Mouse (Mus musculus): ENCODE results near the gene Auts2. TPM values are rescaled to one million over a fixed set of nuclear protein-coding genes. Genes with fewer than 3 reads are reported as not detected.

The Auts2 gene
- polyA plus RNA-seq, 1 experiment from 2014 or later: 7.5 TPM

GRCm38 (mm10) chr5:131838064-131838463 lies 705.1 kb downstream of the Auts2 start:
- Histone ChIP-seq H3K9ac (ENCODE audit: low read depth, low read length) (no peak overlapping the region), H3K36me3 (ENCODE audit: insufficient read depth, low read length) (no peaks in the 10 kb centered on the region), H3K4me2 (ENCODE audit: low read length) (no peak overlapping the region), H3K27me3 (ENCODE audit: insufficient read depth, low read length) (no peaks in the 10 kb centered on the region), H3K9me3 (replicated peaks; ENCODE audit: low read length) (no peaks in the 10 kb centered on the region), H3K4me3 (replicated peaks; ENCODE audit: low read depth, low read length) (no peak overlapping the region), H3K4me1 (replicated peaks; ENCODE audit: insufficient read depth, low read length) (no peaks in the 10 kb centered on the region), H3K27ac (no peak overlapping the region)
- no peak for DNase-seq (ENCODE audit: low spot score)
- no peak for TF ChIP-seq CTCF (IDR thresholded peaks at IDR 0.05; ENCODE audit: low read depth)
- 66% methylated on average over 6 of the region's 6 CpGs for WGBS
- no peak for ATAC-seq (replicated peaks; ENCODE audit: low FRiP score, low read depth)

GRCm38 (mm10) chr5:131836014-131836735 lies 707.0 kb downstream of the Auts2 start:
- Histone ChIP-seq H3K9me3 (replicated peaks; ENCODE audit: low read length) (no peaks in the 10 kb centered on the region), H3K27me3 (ENCODE audit: insufficient read depth, low read length) (no peaks in the 10 kb centered on the region), H3K4me3 (replicated peaks; ENCODE audit: low read depth, low read length) (no peak overlapping the region), H3K36me3 (ENCODE audit: insufficient read depth, low read length) (no peaks in the 10 kb centered on the region), H3K27ac (no peak overlapping the region), H3K9ac (ENCODE audit: low read depth, low read length) (no peak overlapping the region), H3K4me1 (replicated peaks; ENCODE audit: insufficient read depth, low read length) (no peaks in the 10 kb centered on the region), H3K4me2 (ENCODE audit: low read length) (no peak overlapping the region)
- WGBS: 54% methylated on average over 6 of the region's 6 CpGs
- ATAC-seq (replicated peaks; ENCODE audit: low FRiP score, low read depth) (no peak), DNase-seq (ENCODE audit: low spot score) (no peak)
- TF ChIP-seq CTCF (IDR thresholded peaks at IDR 0.05; ENCODE audit: low read depth): no peak

- no peak for TF ChIP-seq CTCF (IDR thresholded peaks at IDR 0.05; ENCODE audit: low read depth)
- 0 out of 2 replicates have a peak, but pooled peaks cover 4% of the 10 kb centered on the region for H3K4me1 ChIP-seq (replicated peaks; ENCODE audit: insufficient read depth, low read length)
- 57% methylated on average over 19 of the region's 19 CpGs for WGBS
- DNase-seq (ENCODE audit: low spot score) (no peak), ATAC-seq (replicated peaks; ENCODE audit: low FRiP score, low read depth) (no peak)
- no peak overlapping the region for H3K27ac ChIP-seq
- H3K9ac ChIP-seq (ENCODE audit: low read depth, low read length): no peak overlapping the region
- H3K4me3 ChIP-seq (replicated peaks; ENCODE audit: low read depth, low read length): no peak overlapping the region
- no peak overlapping the region for H3K4me2 ChIP-seq (ENCODE audit: low read length)
- no peaks in the 10 kb centered on the region for H3K36me3 ChIP-seq (ENCODE audit: insufficient read depth, low read length)
- H3K27me3 ChIP-seq (ENCODE audit: insufficient read depth, low read length): no peaks in the 10 kb centered on the region
- no peaks in the 10 kb centered on the region for H3K9me3 ChIP-seq (replicated peaks; ENCODE audit: low read length)
Measured at GRCm38 (mm10) chr5:131832891-131833876, 710.0 kb downstream of the Auts2 start.

- WGBS: 43% methylated on average over 6 of the region's 6 CpGs
- H3K9ac ChIP-seq (ENCODE audit: low read depth, low read length): no peak overlapping the region
- no peak for TF ChIP-seq CTCF (IDR thresholded peaks at IDR 0.05; ENCODE audit: low read depth)
- H3K27me3 ChIP-seq (ENCODE audit: insufficient read depth, low read length): no peaks in the 10 kb centered on the region
- H3K27ac ChIP-seq: no peak overlapping the region
- no peak for ATAC-seq (replicated peaks; ENCODE audit: low FRiP score, low read depth)
- no peaks in the 10 kb centered on the region for H3K9me3 ChIP-seq (replicated peaks; ENCODE audit: low read length)
- H3K4me2 ChIP-seq (ENCODE audit: low read length): no peak overlapping the region
- DNase-seq (ENCODE audit: low spot score): no peak
- H3K4me3 ChIP-seq (replicated peaks; ENCODE audit: low read depth, low read length): no peak overlapping the region
- H3K4me1 ChIP-seq (replicated peaks; ENCODE audit: insufficient read depth, low read length): 0 out of 2 replicates have a peak, but pooled peaks cover 4% of the 10 kb centered on the region
- no peaks in the 10 kb centered on the region for H3K36me3 ChIP-seq (ENCODE audit: insufficient read depth, low read length)
Measured at GRCm38 (mm10) chr5:131830111-131830510, 713.0 kb downstream of the Auts2 start.

GRCm38 (mm10) chr5:131829248-131829647 lies 713.9 kb downstream of the Auts2 start:
- H3K27ac ChIP-seq: no peak overlapping the region
- TF ChIP-seq CTCF (IDR thresholded peaks at IDR 0.05; ENCODE audit: low read depth): no peak
- no peaks in the 10 kb centered on the region for H3K27me3 ChIP-seq (ENCODE audit: insufficient read depth, low read length)
- no peaks in the 10 kb centered on the region for H3K9me3 ChIP-seq (replicated peaks; ENCODE audit: low read length)
- H3K4me1 ChIP-seq (replicated peaks; ENCODE audit: insufficient read depth, low read length): 0 out of 2 replicates have a peak, but pooled peaks cover 4% of the 10 kb centered on the region
- H3K4me3 ChIP-seq (replicated peaks; ENCODE audit: low read depth, low read length): no peak overlapping the region
- H3K36me3 ChIP-seq (ENCODE audit: insufficient read depth, low read length): no peaks in the 10 kb centered on the region
- no peak overlapping the region for H3K9ac ChIP-seq (ENCODE audit: low read depth, low read length)
- ATAC-seq (replicated peaks; ENCODE audit: low FRiP score, low read depth) (no peak), DNase-seq (ENCODE audit: low spot score) (no peak)
- H3K4me2 ChIP-seq (ENCODE audit: low read length): no peak overlapping the region
- 53% methylated on average over 3 of the region's 3 CpGs for WGBS

GRCm38 (mm10) chr5:131828607-131829006 lies 714.5 kb downstream of the Auts2 start:
- Histone ChIP-seq H3K9ac (ENCODE audit: low read depth, low read length) (no peak overlapping the region), H3K4me3 (replicated peaks; ENCODE audit: low read depth, low read length) (no peak overlapping the region), H3K4me2 (ENCODE audit: low read length) (no peak overlapping the region), H3K27me3 (ENCODE audit: insufficient read depth, low read length) (no peaks in the 10 kb centered on the region), H3K36me3 (ENCODE audit: insufficient read depth, low read length) (no peaks in the 10 kb centered on the region), H3K4me1 (replicated peaks; ENCODE audit: insufficient read depth, low read length) (0 out of 2 replicates have a peak, but pooled peaks cover 4% of the 10 kb centered on the region), H3K27ac (no peak overlapping the region), H3K9me3 (replicated peaks; ENCODE audit: low read length) (no peaks in the 10 kb centered on the region)
- no peak for TF ChIP-seq CTCF (IDR thresholded peaks at IDR 0.05; ENCODE audit: low read depth)
- DNase-seq (ENCODE audit: low spot score): no peak
- WGBS: 42% methylated on average over 2 of the region's 2 CpGs
- no peak for ATAC-seq (replicated peaks; ENCODE audit: low FRiP score, low read depth)

Data from kidney, postnatal 0 days (tissue).